Comparison of ENCODE assay signal across 16 mouse cellular contexts in the genomic region with DNA sequence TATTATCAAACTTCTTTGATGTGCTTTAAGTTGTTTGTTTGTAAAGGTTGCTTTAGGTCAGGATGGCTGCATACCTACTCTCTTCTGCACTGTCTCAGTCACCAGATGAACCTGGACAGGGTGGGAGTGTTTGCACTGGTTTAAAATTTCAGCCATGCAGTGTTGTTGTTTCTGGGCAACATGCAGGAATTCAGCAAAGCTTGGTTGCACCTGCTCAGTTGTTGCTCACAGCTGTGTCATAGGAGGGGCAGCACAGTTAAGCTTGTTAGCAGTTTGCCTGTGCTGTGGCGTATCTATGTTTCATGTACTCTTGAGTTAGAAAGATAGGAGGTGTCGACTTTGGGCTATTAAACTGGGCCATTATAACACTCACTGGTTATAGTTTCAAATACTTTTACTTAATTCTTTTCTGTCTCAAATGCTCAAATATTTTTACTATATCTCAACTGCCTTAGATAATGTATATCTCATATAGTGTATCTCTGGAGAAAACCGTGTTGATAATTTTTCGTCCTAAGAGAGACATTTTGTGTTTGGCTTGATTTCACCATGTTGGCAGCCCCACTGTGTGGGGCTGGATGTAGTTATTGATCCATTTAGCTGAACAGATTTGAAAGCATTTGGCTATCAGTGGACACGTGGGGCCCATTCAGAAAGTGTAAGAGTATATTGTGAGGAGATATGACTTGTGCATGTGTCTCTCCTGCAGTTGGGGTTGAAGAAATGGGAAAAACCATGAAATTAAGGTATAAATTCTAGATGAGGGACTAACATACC.
DNase-seq lines count a peak whose midpoint lies in the region; ATAC-seq and TF ChIP-seq lines count a peak whose summit lies in the region.
"Had no signal": no experiment of that assay in that cellular context is flagged by ENCODE, and none has a peak within 500 bp of the region (broad histone marks: within the 10 kb centered on the region; RNA-seq: fewer than 3 reads in every experiment).

No protein-coding gene starts in this region.

- H3K27me3 ChIP-seq in limb, embryonic 11.5 days (ENCODE audit: control insufficient read depth, insufficient read depth, low read length), result no peaks in the 10 kb centered on the region
- H3K27me3 ChIP-seq in limb, embryonic 10.5 days (ENCODE audit: low read depth, poor library complexity, severe bottlenecking), result no peaks in the 10 kb centered on the region
- H3K27me3 ChIP-seq in Patski, result no peaks in the 10 kb centered on the region
- H3K27me3 ChIP-seq: lung, embryonic 15.5 days; neural tube, embryonic 12.5 days; stomach, embryonic 15.5 days had no signal

- CTCF ChIA-PET in Patski (lab: Charles Lee), result no interaction called here

- no peaks in the 10 kb centered on the region for H3K4me1 ChIP-seq in limb, embryonic 11.5 days (ENCODE audit: control insufficient read depth, insufficient read depth, low read length)
- H3K4me1 ChIP-seq in limb, embryonic 10.5 days, result no peaks in the 10 kb centered on the region
- H3K4me1 ChIP-seq: lung, embryonic 15.5 days; neural tube, embryonic 12.5 days; stomach, embryonic 15.5 days had no signal

- H3K4me2 ChIP-seq in limb, embryonic 11.5 days (ENCODE audit: low read depth, severe bottlenecking), result no peak overlapping the region
- H3K4me2 ChIP-seq: lung, embryonic 15.5 days; neural tube, embryonic 12.5 days; stomach, embryonic 15.5 days had no signal

- no peaks in the 10 kb centered on the region for H3K9me3 ChIP-seq in limb, embryonic 11.5 days (ENCODE audit: control insufficient read depth, low read length)
- H3K9me3 ChIP-seq in limb, embryonic 10.5 days (replicated peaks), result no peaks in the 10 kb centered on the region
- H3K9me3 ChIP-seq: lung, embryonic 15.5 days; neural tube, embryonic 12.5 days; stomach, embryonic 15.5 days had no signal

- H3K9ac ChIP-seq in limb, embryonic 11.5 days (ENCODE audit: low read length), result no peak overlapping the region
- H3K9ac ChIP-seq: lung, embryonic 15.5 days; neural tube, embryonic 12.5 days; stomach, embryonic 15.5 days had no signal

- H3K36me3 ChIP-seq in limb, embryonic 11.5 days (ENCODE audit: control insufficient read depth, insufficient read depth, low read length), result no peaks in the 10 kb centered on the region
- H3K36me3 ChIP-seq in limb, embryonic 10.5 days, result no peaks in the 10 kb centered on the region
- H3K36me3 ChIP-seq: lung, embryonic 15.5 days; neural tube, embryonic 12.5 days; stomach, embryonic 15.5 days had no signal

- no peak overlapping the region for H3K4me3 ChIP-seq in limb, embryonic 11.5 days (ENCODE audit: low read depth, low read length)
- H3K4me3 ChIP-seq in limb, embryonic 10.5 days, result no peak overlapping the region
- H3K4me3 ChIP-seq: lung, embryonic 15.5 days; neural tube, embryonic 12.5 days; stomach, embryonic 15.5 days had no signal

- 82% methylated on average over 5 of the region's 5 CpGs for WGBS in limb, embryonic 11.5 days
- WGBS in limb, embryonic 10.5 days, result 92% methylated on average over 5 of the region's 5 CpGs

- H3K27ac ChIP-seq in limb, embryonic 11.5 days (replicated peaks; ENCODE audit: low read depth, low read length), result no peak overlapping the region
- H3K27ac ChIP-seq in limb, embryonic 10.5 days, result no peak overlapping the region
- H3K27ac ChIP-seq: lung, embryonic 15.5 days; neural tube, embryonic 12.5 days; stomach, embryonic 15.5 days had no signal

- no peak for TF ChIP-seq CTCF in Patski (IDR thresholded peaks at IDR 0.05)

- peak; percentile 11 for DNase-seq in heart, postnatal 4 days
- DNase-seq in heart, postnatal 36 days, result no peak
- no peak for DNase-seq in limb, embryonic 11.5 days (ENCODE audit: low spot score)
- DNase-seq in limb, embryonic 10.5 days (ENCODE audit: low spot score), result no peak
- DNase-seq in Patski (ENCODE audit: low read depth, low spot score), result no peak
- DNase-seq in embryo, embryonic 9.5 days (ENCODE audit: extremely low spot score), result peak; percentile 3
- no peak for DNase-seq in left cerebral cortex, postnatal 36 days (ENCODE audit: low spot score in 2 of 2)
- DNase-seq: cerebellum, adult 11 months; layer of hippocampus, adult 9-11 months; thymus, postnatal 25 days had no signal

- intact Hi-C loops in heart, postnatal 36 days (cut with DNase I), result no loop called here
- intact Hi-C loops in left cerebral cortex, postnatal 36 days (cut with DNase I), result no loop called here

- POLR2A ChIA-PET in Patski (lab: Charles Lee), result no interaction called here

- in situ Hi-C loops in Patski (cut with MboI; ENCODE audit: low pct_unique_long_range_greater_than_20kb), result no loop called here

- ATAC-seq in limb, embryonic 11.5 days (ENCODE audit: insufficient number of reproducible peaks, low FRiP score, low TSS enrichment, low read depth), result 0 out of 2 replicates have a peak, but pooled peaks have one; percentile 13
- ATAC-seq in Patski, result peak; percentile 62
- ATAC-seq in erythroid progenitor cell, adult 5-6 weeks (replicated peaks; ENCODE audit: low FRiP score, poor library complexity, severe bottlenecking), result no peak
- ATAC-seq: activated CD4-positive, CD25-positive, alpha-beta regulatory T cell, adult 4 months; inflammation-experienced regulatory T-cells, adult 6 months had no signal

Comparison
In these comparisons a context has a peak if more than half of its experiments do, and no peak if none do; other contexts are left out.
1. DNase-seq: peak in heart, postnatal 4 days (single experiment) and embryo, embryonic 9.5 days (single experiment); none in heart, postnatal 36 days (0 of 2), limb, embryonic 11.5 days (single experiment), limb, embryonic 10.5 days (single experiment), Patski (single experiment) and left cerebral cortex, postnatal 36 days (0 of 2).